Mouse (Mus musculus) kidney, adult 18-20 months (tissue): ENCODE results near the gene Ech1.

Experiments
- DNase-seq: peaks from one replicate; pipeline ENCODE4 v3.0.0; 2021

The Ech1 gene

DNA sequence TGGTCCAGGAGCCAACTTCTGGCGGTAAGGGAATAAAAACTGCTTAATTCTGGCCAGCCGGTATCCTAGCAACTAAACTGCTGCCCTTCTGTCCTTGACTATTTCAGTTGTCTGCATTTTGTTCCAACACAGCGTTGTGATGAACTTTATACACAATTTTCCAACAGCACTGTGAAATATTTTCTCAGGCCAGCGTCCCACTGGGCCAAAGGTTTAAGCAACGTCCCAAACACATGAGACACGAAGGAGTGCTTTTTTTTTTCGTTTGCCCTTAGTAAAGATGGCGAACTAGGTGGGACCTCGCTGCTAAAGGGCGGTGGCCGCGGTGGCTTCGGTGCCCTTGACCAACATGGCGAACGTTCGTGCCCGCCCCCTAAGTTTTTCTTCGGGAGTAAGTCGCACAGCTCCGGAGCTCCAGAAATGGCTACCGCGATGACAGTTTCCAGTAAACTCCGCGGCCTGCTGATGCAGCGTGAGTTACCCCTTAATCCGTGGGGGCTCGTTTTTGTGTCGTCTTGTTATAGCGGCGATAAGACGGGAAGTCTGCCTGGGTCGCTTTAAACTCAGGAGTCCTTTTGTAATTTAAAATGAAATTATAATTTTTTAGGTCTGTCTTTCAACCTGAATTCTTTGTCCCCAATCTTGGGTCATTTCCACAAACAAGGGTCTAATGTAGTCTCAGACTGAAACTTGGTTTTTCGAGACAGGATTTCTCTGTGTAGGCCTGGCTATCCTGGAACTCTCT lies at the start of gene Ech1:
Ech1 (plus strand) TSS at position 277 of the 745 bp plus-strand sequence.
- peak; percentile 94 for DNase-seq

- no peak for DNase-seq
Measured at GRCm38 (mm10) chr7:28778825-28779224, 46.2 kb upstream of the Ech1 start.

DNA sequence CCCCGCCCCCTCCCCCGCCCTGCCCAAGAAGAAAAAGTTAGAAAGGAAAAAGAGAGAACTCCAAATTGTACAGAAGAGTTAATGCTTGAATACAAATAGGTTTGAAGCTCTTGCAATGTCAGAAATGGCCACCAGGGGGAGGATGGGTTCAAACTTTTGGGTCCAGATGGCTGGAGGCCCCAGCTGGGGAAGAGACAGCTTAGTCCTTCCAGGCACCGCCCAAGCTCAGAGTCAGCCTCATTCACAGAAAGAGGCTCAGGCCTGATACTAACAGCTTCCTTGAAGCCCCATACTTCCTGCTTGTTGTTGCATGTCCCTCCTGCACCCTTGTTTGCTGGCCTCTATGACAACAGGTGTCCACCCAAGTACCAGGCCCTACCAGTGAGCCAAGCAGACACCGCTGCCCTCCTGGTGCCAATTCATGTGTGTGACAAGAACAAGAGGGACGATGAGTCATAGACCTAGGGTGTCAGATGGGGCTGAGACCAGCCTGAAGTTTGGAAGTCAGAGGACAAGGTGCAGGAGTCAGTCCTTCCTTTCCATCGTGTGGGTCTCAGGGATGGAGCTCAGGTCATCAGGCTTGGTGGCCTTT lies 44.9 kb upstream of the Ech1 start:
- DNase-seq, result peak; percentile 87

- DNase-seq, result no peak
Measured at GRCm38 (mm10) chr7:28780857-28781256, 44.2 kb upstream of the Ech1 start.

GRCm38 (mm10) chr7:28781261-28781663 lies 43.8 kb upstream of the Ech1 start:
- DNase-seq, result no peak

- no peak for DNase-seq
Measured at GRCm38 (mm10) chr7:28785161-28785560, 39.9 kb upstream of the Ech1 start.

DNA sequence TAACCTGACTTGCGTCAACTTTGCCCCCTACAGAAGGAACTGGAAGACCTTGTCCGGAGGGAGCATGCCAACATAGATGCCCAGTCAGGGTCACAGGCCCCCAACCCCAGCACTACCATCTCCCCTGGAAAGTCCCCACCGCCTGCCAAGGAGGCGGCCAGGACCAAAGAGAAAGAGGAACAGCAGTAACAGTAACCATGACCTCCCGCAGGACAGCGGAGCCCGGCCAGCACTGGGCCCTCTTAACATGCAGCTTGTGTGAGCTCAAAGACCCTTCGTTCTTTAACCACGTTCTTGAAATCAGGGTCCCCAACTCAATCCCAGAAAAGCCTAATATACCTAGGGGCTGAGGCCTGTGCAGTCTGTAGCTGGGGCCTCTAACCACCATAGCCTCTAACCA lies 37.1 kb upstream of the Ech1 start:
- no peak for DNase-seq

- DNase-seq, result no peak
Measured at GRCm38 (mm10) chr7:28788307-28789195, 36.5 kb upstream of the Ech1 start, which contains the start of gene Rinl. Gene Rinl (plus strand): TSS chr7:28788969.

GRCm38 (mm10) chr7:28789235-28789634 lies 35.8 kb upstream of the Ech1 start:
- DNase-seq, result no peak

DNA sequence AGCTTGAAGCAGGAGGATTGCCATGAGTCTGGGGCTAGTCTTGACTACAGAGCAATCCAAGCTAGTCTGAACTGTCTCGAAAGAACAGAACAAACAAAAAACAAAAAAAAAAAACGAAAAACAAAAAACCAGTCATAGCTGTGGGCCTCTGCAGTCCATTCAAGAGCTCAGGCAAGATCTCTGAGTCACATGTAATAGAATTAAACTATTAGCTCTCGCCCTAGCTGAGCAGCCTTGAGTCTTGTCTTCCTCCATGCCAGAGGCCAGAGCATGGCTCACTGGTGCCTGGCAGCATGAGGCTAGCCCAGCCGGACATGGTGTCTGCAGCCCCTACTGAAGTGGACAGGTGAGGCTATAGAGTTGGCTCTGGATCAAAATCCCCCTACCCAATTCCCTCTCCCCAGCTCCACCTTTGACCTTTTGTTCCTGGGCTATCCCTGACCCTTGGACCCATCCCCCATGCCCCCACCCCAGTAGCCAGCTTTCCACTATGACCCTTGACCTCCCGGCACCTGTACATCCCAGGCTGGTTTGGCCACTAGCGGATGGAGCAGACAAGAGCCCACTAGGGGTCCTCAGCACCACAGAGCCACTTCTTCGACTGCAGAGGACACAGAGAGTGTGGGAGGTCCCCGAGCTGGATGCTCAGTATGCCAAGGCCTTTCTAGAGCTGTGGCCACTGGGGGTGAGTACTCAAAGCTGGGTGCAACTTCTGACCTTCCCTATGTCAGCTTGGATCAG lies 34.8 kb upstream of the Ech1 start:
- DNase-seq, result no peak

DNA sequence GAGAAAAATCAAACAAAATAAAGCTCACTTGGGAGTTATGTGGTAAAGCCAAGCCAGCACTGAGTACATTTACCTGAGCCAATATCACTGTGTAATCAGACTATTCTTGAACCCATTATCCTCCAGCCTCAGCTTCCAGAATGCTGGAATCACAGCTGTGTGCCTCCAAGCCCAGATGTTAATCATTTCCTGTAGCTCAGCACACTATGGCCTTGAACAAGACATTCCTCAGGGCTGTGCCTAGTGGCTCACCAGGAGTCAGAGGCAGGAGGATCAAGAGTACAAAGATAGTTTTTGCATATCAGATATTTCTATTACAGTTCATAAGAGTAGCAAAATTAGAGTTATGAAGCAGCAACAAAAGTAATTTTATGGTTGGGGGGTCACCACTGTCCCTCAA lies 33.3 kb upstream of the Ech1 start:
- DNase-seq, result no peak

DNA sequence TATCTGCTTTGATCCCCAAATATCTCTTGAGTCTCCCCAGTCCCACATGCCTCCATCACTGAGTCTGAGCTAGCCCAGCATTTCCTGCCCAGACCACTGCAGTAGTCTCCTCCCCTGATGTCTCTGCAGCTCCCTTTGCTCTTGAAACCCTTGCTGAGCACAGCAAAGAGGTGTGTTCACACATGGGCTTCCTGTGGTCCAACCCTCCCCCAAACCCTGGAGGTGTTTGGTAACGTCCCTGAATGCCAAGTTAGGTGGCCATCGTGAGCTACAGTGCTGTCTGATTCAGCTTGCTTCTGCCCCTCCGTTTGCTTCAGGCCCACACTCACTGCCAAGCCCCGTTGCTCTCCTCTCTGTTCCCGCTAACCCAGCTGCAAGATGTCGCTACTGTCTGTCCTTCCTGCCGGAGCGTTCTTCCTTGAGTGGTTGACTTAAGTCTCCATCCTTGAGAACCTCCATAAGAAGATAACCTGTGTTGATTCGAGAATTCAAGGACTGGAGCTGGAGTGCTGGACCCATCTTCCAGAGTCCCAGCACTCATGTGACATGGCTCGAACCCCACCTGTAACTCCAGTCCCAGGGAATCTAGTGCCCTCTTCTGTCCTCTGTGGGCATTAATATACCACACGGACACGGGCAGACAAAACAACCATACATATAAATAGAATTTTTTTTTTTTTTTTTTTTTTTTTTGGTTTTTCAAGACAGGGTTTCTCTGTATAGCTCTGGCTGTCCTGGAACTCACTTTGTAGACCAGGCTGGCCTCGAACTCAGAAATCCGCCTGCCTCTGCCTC lies 32.4 kb upstream of the Ech1 start:
- no peak for DNase-seq

DNA sequence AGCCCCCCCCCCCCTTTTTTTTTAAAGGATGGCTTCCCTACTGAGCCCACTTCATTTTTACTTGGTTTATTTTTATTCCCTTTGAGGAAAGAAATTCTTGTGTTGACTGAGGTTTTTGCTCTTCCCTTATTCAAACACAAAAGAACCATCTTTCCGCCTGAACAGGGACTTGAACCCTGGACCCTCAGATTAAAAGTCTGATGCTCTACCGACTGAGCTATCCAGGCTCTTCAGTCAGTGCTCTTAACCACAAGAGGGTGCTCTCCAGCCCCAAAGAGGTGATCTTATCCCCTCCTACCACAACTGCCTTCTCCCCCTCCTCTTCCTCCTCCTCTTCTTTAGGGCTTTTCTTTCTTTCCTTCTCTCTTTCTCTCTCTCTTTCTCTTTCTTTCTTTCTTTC lies 31.2 kb upstream of the Ech1 start:
- no peak for DNase-seq

- no peak for DNase-seq
Measured at GRCm38 (mm10) chr7:28794496-28794895, 30.5 kb upstream of the Ech1 start.

DNA sequence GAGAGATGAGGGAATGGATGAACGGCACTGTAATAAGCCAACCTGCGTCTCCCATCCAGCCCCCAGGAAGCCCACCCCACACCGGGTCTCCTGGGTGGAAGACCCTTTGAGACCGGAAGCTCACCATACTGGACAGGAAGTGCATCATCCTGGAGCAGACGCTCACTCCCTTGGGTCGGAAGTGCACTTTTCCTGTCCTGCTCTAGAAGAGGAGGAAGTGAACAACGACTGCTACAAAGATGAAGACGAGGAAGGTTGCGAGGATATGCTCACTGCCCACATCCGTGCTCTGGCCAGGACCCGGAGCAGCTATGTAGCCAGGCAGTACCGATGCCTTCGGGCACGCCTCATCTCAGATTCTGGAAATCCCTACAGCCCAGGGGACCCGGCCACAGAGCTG lies 29.2 kb upstream of the Ech1 start:
- DNase-seq, result no peak

GRCm38 (mm10) chr7:28796562-28796975 lies 28.4 kb upstream of the Ech1 start:
- peak; percentile 88 for DNase-seq

GRCm38 (mm10) chr7:28799994-28800393 lies 25.0 kb upstream of the Ech1 start:
- no peak for DNase-seq

GRCm38 (mm10) chr7:28801451-28801850 lies 23.6 kb upstream of the Ech1 start:
- no peak for DNase-seq

DNA sequence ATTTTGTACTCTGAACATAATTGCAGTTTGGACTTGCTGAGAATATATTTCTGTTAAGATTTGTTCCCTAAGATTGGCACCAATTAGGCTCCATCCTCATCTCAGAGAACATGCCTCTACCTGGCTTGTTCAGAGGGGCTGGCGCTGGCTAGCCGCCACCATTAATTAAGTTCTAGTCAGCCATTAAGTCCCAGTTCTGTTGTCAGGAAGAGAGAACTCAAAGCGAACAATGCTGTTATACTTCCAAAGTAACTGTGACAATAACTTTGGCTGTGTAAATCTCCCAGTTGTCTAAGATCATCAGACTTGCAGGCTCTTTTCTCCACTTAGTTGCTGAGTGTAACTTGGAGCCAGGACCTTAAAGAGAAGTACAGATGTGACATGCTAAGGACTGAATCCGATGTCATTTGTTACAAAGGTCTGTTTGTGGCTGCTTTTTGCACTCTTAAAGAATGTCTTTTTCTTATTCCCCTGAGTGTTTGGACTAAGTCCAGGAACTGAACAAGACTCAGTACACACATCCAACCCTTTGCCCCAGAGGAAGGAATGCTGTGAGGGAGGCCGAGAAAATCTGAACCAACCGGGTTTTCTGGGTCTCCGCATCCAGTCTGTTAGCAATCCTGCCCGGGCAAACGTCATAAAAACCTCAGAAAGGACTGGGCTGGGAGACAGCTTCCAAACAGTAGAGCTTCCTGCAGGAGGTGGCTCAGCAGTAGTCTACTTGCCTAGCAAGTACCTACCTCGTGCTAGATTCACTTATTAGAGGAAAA lies 22.9 kb upstream of the Ech1 start:
- DNase-seq, result peak; percentile 73

GRCm38 (mm10) chr7:28802846-28803588 lies 22.0 kb upstream of the Ech1 start:
- DNase-seq, result peak; percentile 78
